Mouse (Mus musculus) cortical plate, adult 2 months (tissue): ENCODE results near the gene Atp5d.

Experiments used
- CTCF ChIP-seq: fragments of 200-500 bp; IDR thresholded peaks from 2 replicates; pipeline ENCODE4 v1.5.1; 2011; ENCODE audit warnings: mild to moderate bottlenecking, control low read depth, low read length; ENCODE audit not compliant: insufficient read depth; ENCODE audit errors: extremely low read depth
- POLR2A ChIP-seq: fragments of 200-500 bp; IDR thresholded peaks from 2 replicates; pipeline ENCODE4 v1.6.1; 2011; ENCODE audit warnings: mild to moderate bottlenecking, low read length, control low read depth; ENCODE audit not compliant: insufficient read depth; ENCODE audit errors: extremely low read depth

GRCm38 (mm10) chr10:80169651-80170050 lies 31.2 kb downstream of the Atp5d start:
- TF ChIP-seq CTCF = no peak
- TF ChIP-seq POLR2A = no peak
